Mouse (Mus musculus) kidney, embryonic 14.5 days (tissue): ENCODE data around the gene Cnih2. TPM values are rescaled to one million over a fixed set of nuclear protein-coding genes. Genes with fewer than 3 reads are reported as not detected.
A peak's percentile ranks its signal among the peaks of the same experiment; 100 is the strongest.

ENCODE experiments used
- ATAC-seq: fragments of 200-750 bp; cut with Nextera tagmentation; 2 replicates; pipeline ENCODE4 v1.8.0; 2017; ENCODE audit warnings: moderate number of reproducible peaks, mild to moderate bottlenecking, moderate TSS enrichment, moderate library complexity; ENCODE audit not compliant: low FRiP score, low TSS enrichment
- H3K27ac ChIP-seq: fragments of 300-500 bp; sonication (generic); 2 replicates; pipeline ENCODE4 v1.5.1; 2014; ENCODE audit warnings: low read depth, mild to moderate bottlenecking, low read length, moderate library complexity, mixed read lengths
- H3K27me3 ChIP-seq: fragments of 300-500 bp; sonication (generic); 2 replicates; pipeline ENCODE4 v1.6.1; 2014; ENCODE audit warnings: mild to moderate bottlenecking, low read length; ENCODE audit not compliant: control insufficient read depth, insufficient read depth
- H3K36me3 ChIP-seq: fragments of 300-500 bp; sonication (generic); 2 replicates; pipeline ENCODE4 v1.6.1; 2014; ENCODE audit warnings: low read length, mixed read lengths; ENCODE audit not compliant: control insufficient read depth, insufficient read depth
- H3K4me1 ChIP-seq: fragments of 300-500 bp; sonication (generic); 2 replicates; pipeline ENCODE4 v1.6.1; 2014; ENCODE audit warnings: low read length, mixed read lengths; ENCODE audit not compliant: control insufficient read depth, insufficient read depth
- H3K4me2 ChIP-seq: fragments of 300-500 bp; sonication (generic); replicated peaks from 2 replicates; pipeline ENCODE4 v1.6.1; 2014; ENCODE audit warnings: low read depth, mild to moderate bottlenecking, low read length
- H3K4me3 ChIP-seq: fragments of 300-500 bp; sonication (generic); 2 replicates; pipeline ENCODE4 v1.5.1; 2014; ENCODE audit warnings: mild to moderate bottlenecking, low read length
- H3K9ac ChIP-seq: fragments of 300-500 bp; sonication (generic); 2 replicates; pipeline ENCODE4 v1.6.1; 2014; ENCODE audit warnings: low read depth, mild to moderate bottlenecking, low read length, moderate library complexity
- H3K9me3 ChIP-seq: fragments of 300-500 bp; sonication (generic); 2 replicates; pipeline ENCODE4 v1.6.1; 2016; ENCODE audit warnings: low read length; ENCODE audit not compliant: control insufficient read depth
- WGBS: fragments of 180-500 bp; shearing (Covaris S2); extraction: QIAGEN DNeasy Blood & Tissue Kit; methylation state at CpG from one replicate; pipeline ENCODE4 v1.1.7; 2014; 5-methylcytosine and 5-hydroxymethylcytosine counted together
- polyA plus RNA-seq: library from polyadenylated mRNA; unstranded; fragments of >200 nt; fragmentation: Nextera tagmentation; extraction: Ambion mirVana; gene quantifications from 2 replicates; pipeline ENCODE4 v1.2.1, GENCODE M21; 2014

The Cnih2 gene
- polyA plus RNA-seq, 1 experiment from 2014 or later, result 23.1 TPM

DNA sequence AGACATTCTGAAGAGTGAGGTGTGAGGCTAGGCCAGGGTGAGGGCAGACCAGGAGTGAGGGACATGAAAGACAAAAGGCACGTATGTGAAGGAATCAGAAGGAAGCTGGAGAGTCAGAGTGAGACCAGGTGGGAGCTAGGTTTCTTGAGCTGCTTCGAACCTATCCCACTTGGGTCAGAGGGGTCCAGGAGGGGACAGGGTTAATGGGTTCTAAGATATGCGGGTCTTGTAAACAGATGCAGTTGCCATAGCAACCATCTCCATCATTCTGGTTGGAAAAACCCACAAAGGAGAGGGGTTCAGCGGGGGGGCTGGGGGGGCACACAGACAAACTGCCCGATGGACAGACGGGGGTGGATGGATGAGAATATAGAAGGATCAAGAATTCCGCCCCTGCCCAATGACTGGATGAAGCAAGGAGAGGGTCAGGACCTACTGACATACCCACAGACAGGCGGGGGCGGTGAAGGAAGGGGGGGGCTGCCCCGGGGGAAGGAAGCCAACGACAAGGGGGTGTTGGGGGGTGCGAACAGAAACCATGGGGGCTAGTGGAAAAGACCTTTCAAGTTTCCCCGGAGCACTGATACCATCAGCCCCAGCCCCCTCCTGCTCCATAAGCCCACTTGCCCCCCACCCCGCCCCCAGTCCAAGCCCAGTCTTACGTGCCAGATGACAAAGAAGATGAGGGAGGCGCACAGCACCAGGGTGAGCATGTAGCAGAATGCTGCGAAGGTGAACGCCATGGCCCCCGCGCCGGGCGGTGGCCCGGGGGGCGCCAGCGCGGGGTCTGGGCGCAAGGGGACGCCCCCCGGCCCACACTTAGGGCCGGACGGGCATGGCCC lies 579 bp downstream of the Cnih2 start:
- Histone ChIP-seq H3K9ac (peak overlapping the region; percentile 81), H3K9me3 (no peaks in the 10 kb centered on the region), H3K4me2 (peak overlapping the region; percentile 100), H3K4me3 (peak overlapping the region; percentile 65), H3K27ac (no peak overlapping the region), H3K4me1 (peaks cover 38% of the 10 kb centered on the region), H3K36me3 (peaks cover 45% of the 10 kb centered on the region), H3K27me3 (no peaks in the 10 kb centered on the region)
- ATAC-seq, result peak; percentile 15
- WGBS, result 3% methylated on average over 29 of the region's 31 CpGs

- Histone ChIP-seq H3K4me3 (no peak overlapping the region), H3K27me3 (no peaks in the 10 kb centered on the region), H3K4me2 (no peak overlapping the region; the same call in 1 of the 2 replicates), H3K9me3 (no peaks in the 10 kb centered on the region), H3K9ac (no peak overlapping the region), H3K27ac (no peak overlapping the region), H3K4me1 (peaks cover 38% of the 10 kb centered on the region), H3K36me3 (peaks cover 43% of the 10 kb centered on the region)
- no peak for ATAC-seq
- 17% methylated on average over 9 of the region's 9 CpGs for WGBS
Measured at GRCm38 (mm10) chr19:5095887-5096474, 2.3 kb downstream of the Cnih2 start.

DNA sequence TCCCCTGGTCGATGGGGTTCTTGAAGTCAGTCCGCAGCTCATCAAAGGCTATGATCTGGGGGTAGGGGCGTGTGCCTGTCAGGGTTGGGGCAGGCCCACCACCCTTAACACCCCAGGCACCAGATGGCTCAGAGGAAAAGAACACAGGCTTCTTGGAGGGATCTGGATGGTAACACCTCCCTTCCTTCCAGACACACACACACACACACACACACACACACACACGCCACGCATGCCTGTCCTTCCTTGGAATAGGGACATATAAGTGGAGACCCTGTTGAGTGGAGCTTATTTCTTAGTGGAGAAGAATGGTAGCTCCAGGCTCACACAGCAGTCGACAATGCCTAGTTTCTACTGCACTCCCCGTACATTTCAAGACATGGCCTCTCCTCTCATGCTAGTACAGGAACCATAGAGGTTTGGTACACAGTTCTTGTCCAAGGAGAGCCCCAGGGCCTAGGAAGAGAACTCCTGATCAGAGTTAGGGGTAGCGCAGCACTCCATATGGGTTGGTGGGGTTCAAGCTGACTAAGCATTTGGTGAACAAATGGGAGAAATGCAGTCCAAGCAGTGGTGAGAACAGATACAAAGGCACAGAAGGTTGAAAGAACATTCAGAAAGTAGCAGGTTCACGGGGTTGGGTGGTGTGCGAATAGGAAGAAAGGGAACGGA lies 3.4 kb downstream of the Cnih2 start:
- H3K9ac ChIP-seq, result no peak overlapping the region
- peaks cover 38% of the 10 kb centered on the region for H3K4me1 ChIP-seq
- H3K36me3 ChIP-seq, result peaks cover 39% of the 10 kb centered on the region
- 43% methylated on average over 11 of the region's 11 CpGs for WGBS
- ATAC-seq, result no peak
- H3K27ac ChIP-seq, result no peak overlapping the region
- no peaks in the 10 kb centered on the region for H3K9me3 ChIP-seq
- no peaks in the 10 kb centered on the region for H3K27me3 ChIP-seq
- H3K4me2 ChIP-seq, result no peak overlapping the region
- H3K4me3 ChIP-seq, result no peak overlapping the region

DNA sequence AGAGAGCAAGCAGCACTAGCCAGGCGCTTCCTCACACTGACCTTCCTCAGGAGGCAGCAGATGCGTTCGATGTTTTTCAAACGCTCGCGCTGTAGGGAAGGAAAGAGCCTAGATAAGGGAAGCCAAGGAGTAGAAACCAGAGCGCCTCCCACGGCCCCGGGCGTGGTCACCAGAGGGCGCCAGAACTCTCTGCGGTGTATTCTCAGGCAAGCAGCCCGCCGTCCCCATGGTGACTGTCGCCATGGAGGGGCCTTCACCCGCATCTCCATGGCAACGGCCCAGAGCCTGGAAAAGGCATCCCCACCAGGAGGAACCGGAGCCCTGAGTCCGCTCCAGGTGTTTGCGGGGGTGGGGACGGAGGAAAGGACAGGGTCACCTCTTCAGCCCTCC lies 4.1 kb downstream of the Cnih2 start:
- H3K27ac ChIP-seq, result no peak overlapping the region
- H3K36me3 ChIP-seq, result peaks cover 35% of the 10 kb centered on the region
- no peak overlapping the region for H3K4me3 ChIP-seq
- H3K9me3 ChIP-seq, result no peaks in the 10 kb centered on the region
- peaks cover 38% of the 10 kb centered on the region for H3K4me1 ChIP-seq
- peak; percentile 68 for ATAC-seq
- H3K27me3 ChIP-seq, result no peaks in the 10 kb centered on the region
- 1% methylated on average over 21 of the region's 21 CpGs for WGBS
- H3K4me2 ChIP-seq, result no peak overlapping the region
- no peak overlapping the region for H3K9ac ChIP-seq

GRCm38 (mm10) chr19:5093481-5094242 lies 4.7 kb downstream of the Cnih2 start:
- WGBS, result 70% methylated on average over 12 of the region's 12 CpGs
- ATAC-seq, result no peak
- peaks cover 39% of the 10 kb centered on the region for H3K4me1 ChIP-seq

GRCm38 (mm10) chr19:5092083-5092482 lies 6.2 kb downstream of the Cnih2 start:
- Histone ChIP-seq H3K4me3 (no peak overlapping the region), H3K4me1 (peaks cover 32% of the 10 kb centered on the region), H3K27me3 (no peaks in the 10 kb centered on the region), H3K9ac (no peak overlapping the region), H3K36me3 (peaks cover 33% of the 10 kb centered on the region), H3K9me3 (no peaks in the 10 kb centered on the region), H3K27ac (no peak overlapping the region), H3K4me2 (no peak overlapping the region)
- 89% methylated on average over 10 of the region's 10 CpGs for WGBS
- ATAC-seq, result no peak

More at GRCm38 (mm10) chr19:5093481-5094242, 4.7 kb downstream of the Cnih2 start:
- H3K4me2 ChIP-seq, result no peak overlapping the region
- no peaks in the 10 kb centered on the region for H3K27me3 ChIP-seq
- H3K4me3 ChIP-seq, result no peak overlapping the region
- peaks cover 33% of the 10 kb centered on the region for H3K36me3 ChIP-seq
- H3K9me3 ChIP-seq, result no peaks in the 10 kb centered on the region
- H3K9ac ChIP-seq, result no peak overlapping the region
- H3K27ac ChIP-seq, result no peak overlapping the region

DNA sequence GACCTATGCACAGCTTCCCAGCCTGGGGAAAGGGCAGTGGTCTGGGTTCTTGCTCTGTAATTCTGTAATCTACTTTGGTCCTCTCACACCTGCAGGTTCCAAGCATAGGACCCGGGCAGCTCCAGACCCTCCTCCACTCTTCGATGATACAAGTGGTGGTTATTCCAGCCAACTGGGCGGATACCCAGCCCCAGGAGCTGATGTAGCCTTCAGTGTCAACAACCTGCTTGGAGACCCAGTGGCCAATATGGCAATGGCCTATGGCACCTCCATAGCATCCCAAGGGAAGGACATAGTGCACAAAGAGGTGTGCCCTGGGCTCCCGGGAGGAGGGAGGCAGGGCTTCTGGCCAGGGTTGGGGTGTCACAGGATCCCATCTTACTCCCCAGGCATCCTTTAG lies 9.0 kb downstream of the Cnih2 start:
- Histone ChIP-seq H3K4me1 (peaks cover 14% of the 10 kb centered on the region; the same call in 1 of the 2 replicates), H3K36me3 (peaks cover 33% of the 10 kb centered on the region), H3K9me3 (no peaks in the 10 kb centered on the region), H3K9ac (peak overlapping the region; percentile 74; the same call in 1 of the 2 replicates), H3K27me3 (peaks cover 21% of the 10 kb centered on the region), H3K4me2 (peak overlapping the region; percentile 94), H3K4me3 (peak overlapping the region; percentile 91), H3K27ac (no peak overlapping the region)
- 95% methylated on average over 4 of the region's 4 CpGs for WGBS
- no peak for ATAC-seq

- H3K4me3 ChIP-seq, result peak within 1 kb of the TSS; percentile 91
- peaks cover 34% of the 10 kb centered on the region for H3K27me3 ChIP-seq
- peak within 1 kb of the TSS; percentile 74 for H3K9ac ChIP-seq
- peaks cover 13% of the 10 kb centered on the region; the same call in 1 of the 2 replicates for H3K4me1 ChIP-seq
- peaks cover 26% of the 10 kb centered on the region for H3K36me3 ChIP-seq
- ATAC-seq, result peak; percentile 91
- H3K4me2 ChIP-seq, result peak within 1 kb of the TSS; percentile 94
- H3K27ac ChIP-seq, result peak within 1 kb of the TSS; percentile 62; the same call in 1 of the 2 replicates
- H3K9me3 ChIP-seq, result no peaks in the 10 kb centered on the region
- under 1% methylated on average over 58 of the region's 58 CpGs for WGBS
Measured at GRCm38 (mm10) chr19:5087884-5088728, 10.2 kb downstream of the Cnih2 start, which contains the start of gene Yif1a. Gene Yif1a (plus strand): TSS chr19:5088538.
